Mouse (Mus musculus): ENCODE measurements at regions not wholly inside any gene's neighbourhood (a gene's known extent, or its start where the extent isn't known, plus 50 kb on each side); places are given as distances from the start of the nearest gene placed in this dataset.

DNA sequence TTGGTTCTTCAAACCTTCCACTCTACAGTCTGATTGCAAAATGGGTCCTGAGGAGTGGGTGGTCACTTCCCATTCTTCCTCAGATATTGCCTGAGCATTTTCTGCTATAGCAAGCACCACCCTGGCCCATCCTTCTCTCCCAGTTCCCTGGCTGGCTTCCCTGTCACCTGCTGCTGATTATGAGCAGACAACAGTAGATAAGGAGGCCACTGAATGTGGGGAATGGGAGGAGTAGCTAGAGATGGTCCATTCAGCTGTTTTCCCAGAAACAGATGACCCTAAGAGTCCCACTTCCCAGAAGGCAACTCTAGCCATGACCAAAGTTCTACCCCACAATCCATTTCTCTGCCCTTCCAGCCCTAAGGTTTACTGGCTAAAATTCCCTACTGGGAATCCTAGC, 139.6 kb upstream of the Tgfbr2 start:
- intact Hi-C loops (cut with DNase I), result no loop called here
- no peak for DNase-seq (ENCODE audit: extremely low spot score in 1 of 2, low spot score in 2 of 2)

DNA sequence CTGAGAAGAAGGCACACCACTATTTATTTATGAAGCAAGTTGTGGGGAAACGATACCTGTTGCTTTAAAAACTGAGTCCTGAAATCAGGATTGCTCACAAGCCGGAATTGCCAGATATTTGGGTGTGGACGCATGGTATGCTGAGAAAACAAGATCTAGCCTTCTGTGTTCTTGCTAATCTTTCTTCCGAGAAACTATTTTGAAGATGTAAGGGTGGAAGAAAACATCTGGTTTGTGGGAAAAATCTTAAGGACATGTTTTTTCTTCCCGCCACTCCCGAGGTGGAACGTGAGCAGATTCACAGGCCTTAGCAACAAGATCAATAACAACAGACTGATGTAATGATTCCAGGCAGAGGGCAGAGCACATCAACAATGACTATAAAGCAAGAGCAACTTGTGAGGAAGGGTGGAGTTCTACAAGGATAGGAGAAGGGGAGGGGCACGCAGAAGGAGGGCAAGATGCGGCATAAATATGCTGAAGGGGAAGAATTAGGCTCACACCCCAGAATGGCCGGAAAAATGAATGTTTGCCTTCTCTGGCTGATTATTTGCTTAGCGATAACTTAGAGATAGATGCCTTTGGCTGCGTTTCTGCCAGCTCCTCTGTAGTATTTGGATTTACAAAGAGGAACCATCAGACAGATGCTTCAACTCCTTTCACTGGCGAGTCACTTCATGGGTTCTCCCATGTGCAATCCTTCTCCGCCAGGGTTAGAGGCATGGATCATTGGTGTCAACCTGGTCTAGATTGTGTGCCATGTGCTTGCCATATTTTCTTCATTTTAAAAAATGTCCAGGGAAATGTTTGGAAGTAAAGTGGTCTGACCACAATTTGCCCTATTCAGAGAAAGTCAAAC, 139.0 kb upstream of the Tgfbr2 start:
- no peak for DNase-seq (ENCODE audit: extremely low spot score in 1 of 2, low spot score in 2 of 2)
- intact Hi-C loops (cut with DNase I), result no loop called here

DNA sequence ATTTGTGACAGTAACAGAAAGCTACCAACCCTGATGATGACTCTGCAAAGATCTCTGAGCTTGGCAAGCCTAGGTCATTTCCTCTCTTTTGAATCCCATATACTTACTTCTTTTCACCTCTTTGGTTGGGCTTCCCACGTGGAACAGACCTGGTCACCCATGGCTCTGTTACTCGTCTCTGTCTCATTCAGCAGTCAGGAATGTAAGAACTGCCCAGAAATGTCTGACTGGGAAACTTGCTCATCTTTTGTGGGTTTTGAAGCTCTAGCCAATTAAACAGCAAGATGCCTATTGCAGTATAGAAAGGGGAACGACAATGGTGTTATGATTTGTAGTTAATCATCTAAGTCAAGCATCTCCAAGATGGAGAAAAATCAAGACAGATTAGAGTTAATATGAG, 136.2 kb upstream of the Tgfbr2 start:
- intact Hi-C loops (cut with DNase I), result no loop called here

DNA sequence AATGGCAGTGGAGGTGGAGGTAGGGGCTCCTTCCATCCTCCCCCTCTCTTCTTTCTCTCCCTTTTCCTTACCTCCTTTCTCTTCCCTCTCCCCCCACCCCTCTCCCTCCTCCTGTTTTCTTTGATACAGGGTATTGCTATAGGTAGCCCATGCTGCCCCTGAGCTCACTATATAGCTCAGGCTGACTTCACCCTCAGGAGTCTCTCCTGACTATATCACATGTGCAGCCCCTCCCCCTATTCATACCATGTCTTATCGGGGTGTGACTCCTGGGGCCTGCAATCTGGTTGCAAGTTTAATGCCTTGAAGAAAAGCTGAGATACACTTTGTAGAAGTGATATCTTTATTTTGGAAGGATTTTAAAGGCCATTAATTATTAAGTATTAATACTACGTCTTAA, 126.4 kb upstream of the Tgfbr2 start:
- intact Hi-C loops (cut with DNase I), result no loop called here
- no peak for DNase-seq (ENCODE audit: extremely low spot score in 1 of 2, low spot score in 2 of 2)

More for the DNA sequence above, 136.2 kb upstream of the Tgfbr2 start:
- DNase-seq (ENCODE audit: extremely low spot score in 1 of 2, low spot score in 2 of 2), result no peak

DNA sequence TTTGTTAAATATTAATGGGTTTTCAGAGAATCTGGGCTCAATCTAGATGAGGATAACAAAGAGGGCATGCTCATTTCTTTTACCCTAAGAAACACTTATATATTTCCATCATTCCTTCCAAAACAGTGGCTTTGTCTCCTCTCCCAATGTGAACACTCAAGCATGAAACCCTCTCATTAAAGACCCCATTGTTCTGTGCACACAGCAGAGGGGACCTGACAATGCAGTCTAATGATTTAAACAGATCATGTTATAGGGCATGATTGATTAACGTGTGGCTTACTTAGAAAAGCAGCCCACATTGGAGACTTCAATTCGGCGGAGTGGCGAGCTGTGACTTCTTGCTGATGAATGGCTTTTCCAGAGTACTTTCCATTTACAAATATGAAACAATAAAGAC, 123.6 kb upstream of the Tgfbr2 start:
- intact Hi-C loops (cut with DNase I), result no loop called here
- no peak for DNase-seq (ENCODE audit: extremely low spot score in 1 of 2, low spot score in 2 of 2)

DNA sequence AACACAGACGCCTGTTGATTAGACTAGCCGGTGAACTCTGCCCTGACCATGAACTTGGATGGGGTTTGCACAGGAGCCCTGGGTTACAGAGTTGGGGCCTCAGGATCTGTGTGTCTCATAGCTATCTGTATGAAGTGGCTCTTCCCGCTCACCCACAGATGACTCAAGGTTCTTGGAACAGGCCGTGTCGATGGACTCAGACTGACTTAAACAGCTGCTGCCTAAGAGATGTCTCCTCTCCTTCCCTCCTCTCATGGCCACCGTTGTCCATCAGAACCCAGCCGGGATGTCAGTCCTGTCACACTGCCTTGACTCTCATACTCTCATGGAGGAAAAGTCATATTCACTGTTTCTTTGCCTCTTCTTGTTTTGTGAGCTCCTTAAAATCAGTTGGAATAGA, 121.2 kb upstream of the Tgfbr2 start:
- intact Hi-C loops (cut with DNase I), result no loop called here
- no peak for DNase-seq (ENCODE audit: extremely low spot score in 1 of 2, low spot score in 2 of 2)

DNA sequence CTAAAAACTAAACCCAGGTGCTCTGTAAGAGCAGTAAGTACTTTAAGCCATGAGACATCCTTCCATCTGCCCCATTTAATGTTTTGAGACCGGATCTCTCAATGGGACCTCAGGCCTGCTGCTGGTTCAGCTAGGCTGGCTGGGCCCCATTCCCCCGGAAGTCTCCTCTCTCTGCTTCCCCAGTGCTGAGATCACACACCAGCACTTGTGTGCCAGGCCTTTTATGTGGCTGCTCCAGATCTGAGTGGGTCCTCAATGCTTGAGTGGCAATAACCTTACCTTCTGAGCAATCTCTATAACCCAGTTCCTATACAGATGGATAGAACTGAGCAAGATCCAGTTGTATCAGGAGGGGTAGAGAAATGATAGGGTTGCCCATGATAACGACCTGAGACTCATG, 118.9 kb upstream of the Tgfbr2 start:
- intact Hi-C loops (cut with DNase I), result no loop called here

DNA sequence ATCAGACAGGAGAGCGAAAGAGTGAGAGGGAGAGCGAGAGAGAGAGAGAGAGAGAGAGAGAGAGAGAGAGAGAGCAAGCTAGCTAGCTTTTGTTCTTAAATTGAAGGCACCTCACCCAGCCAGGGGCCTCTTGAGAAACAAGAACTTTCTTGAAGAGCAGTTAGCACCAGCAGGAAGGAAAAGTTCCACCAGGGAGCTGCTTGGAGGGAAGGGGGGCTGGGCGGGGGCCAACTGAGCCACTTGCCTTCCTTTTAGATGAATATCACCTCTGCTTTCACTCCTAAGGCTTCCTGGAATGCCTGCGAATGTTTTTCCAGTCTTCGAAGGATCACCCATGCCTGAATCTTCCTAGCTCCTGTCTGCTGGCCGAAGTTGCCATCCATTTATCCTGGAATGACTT, 118.0 kb upstream of the Tgfbr2 start:
- intact Hi-C loops (cut with DNase I), result no loop called here
- DNase-seq (ENCODE audit: extremely low spot score in 1 of 2, low spot score in 2 of 2), result peak in 1 of 2 experiments; percentile 22

More for the DNA sequence above, 118.9 kb upstream of the Tgfbr2 start:
- no peak for DNase-seq (ENCODE audit: extremely low spot score in 1 of 2, low spot score in 2 of 2)

DNA sequence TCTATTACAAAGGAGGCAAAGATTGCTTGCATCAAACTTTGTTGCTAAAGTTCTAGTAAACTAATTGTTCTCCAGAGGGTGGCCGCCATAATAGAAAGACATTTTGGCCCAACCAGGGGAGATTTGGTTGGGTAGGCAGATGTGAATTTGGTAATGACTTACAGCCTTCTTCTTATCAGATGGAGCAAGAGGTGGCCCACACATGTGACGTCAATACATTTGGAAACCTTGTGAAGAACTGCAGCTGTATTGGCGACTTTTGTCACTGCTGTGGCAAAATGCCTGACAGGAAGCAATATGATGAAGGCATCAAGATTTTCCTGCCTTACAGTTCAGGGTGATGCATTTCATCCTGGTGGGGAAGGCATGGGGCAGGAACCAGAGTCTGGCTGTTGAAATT, 116.5 kb upstream of the Tgfbr2 start:
- intact Hi-C loops (cut with DNase I), result no loop called here
- DNase-seq (ENCODE audit: extremely low spot score in 1 of 2, low spot score in 2 of 2), result no peak

DNA sequence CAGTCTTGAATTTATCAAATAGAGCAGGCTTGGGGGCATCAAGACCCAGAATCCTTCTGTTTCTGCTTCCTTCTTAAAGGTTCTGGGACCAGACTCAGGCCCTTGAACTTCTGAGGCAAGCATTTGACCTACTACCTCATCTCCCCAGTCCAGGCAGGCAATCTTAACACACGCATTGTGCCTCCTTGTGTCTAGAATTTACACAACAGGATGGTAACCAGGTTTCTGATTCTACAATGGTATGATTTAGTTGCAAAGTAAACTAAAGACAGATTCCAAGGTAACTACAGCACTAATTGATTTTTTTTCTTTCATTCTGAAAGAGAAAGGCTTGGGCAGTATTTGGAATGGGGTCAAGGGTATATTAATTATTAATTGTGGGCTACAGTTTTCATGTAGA, 115.7 kb upstream of the Tgfbr2 start:
- intact Hi-C loops (cut with DNase I), result no loop called here
- no peak for DNase-seq (ENCODE audit: extremely low spot score in 1 of 2, low spot score in 2 of 2)

DNA sequence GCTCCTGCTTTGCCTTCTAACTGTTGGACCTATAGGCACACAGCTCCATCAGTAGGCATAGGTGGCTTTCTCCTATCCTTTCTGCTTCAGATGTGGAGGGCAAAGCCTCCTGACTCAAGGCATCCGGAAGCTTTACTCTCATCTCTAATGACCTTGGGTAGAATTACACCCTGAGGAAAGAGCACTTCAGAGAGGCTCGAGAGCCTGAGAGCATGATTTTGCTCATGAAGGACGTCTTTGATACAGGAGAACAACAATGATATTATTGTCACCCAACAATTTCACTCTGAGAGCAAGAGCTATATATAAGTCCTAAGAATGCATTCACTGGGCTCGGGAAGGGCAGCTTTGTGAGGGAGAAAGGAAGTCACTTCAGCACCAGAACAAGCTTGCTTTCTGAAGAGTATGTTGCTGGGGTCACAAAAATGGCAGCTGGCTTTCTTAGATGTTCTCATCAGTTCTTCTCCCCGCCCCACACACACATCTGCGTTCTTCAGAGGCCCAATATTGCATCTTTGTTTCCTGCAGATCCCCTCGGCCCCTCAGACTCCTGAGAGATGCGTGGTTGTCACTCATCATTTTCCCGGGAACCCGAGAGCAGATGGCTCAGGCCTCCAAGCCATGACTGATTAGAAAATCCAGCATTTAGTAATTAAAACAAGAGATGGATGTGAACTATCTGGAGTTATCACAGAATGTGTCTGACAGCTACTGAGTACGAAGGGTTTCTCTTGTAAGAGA, 110.7 kb upstream of the Tgfbr2 start:
- no peak for DNase-seq (ENCODE audit: extremely low spot score in 1 of 2, low spot score in 2 of 2)
- intact Hi-C loops (cut with DNase I), result no loop called here

DNA sequence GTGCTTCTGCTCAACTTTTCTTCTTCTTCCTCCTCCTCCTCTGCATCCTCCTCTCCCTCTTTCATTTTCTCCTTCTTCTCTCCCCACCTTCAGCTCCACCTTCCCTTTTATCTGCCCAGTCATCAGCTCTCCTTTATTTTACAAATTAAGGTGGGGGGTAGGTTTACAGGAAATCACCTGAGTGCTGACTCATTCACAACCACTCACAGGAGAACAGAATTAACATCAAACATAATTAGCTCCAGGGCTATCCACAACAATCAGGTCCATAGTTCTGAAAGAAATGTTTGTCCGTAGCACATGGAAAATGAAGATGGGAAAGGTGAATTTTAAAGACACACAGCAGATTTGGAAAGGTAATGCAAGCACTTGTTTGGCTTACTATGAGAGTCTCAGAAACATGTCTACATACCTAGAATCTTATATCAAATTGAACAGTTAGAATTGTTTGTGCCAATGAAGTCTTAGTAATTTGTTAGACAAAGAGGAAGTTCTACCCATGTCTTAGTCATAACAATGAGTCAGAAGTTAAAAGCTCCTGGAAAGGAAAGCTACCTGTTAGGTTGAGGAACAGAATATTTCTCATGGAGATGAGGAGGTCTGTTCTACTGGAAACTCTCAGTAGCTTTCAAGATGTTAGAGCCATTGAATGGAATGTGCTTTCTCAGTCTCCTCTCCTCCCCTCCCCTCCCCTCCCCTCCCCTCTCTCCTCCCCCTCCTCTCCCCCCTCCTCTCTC, 108.8 kb upstream of the Tgfbr2 start:
- intact Hi-C loops (cut with DNase I), result no loop called here
- no peak for DNase-seq (ENCODE audit: extremely low spot score in 1 of 2, low spot score in 2 of 2)

DNA sequence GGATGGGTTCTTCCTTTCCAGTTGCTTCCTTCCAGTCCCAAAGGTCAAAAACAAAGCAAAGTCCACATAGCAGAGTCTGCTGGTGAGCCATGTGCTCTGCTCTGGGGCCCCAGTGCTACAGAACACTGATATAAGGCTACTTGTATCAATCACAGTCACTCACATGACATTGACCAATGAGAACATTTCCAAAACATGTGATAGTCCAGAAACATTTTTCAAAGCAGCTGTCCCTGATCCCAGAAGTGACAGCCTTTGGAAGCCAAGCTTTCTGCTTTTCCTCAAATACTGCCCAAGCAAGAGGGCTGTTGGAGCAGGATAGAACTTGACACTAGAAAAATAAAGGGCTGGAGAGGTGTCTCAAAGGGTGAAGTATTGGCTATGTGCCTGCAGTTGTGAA, 106.5 kb upstream of the Tgfbr2 start:
- DNase-seq (ENCODE audit: extremely low spot score in 1 of 2, low spot score in 2 of 2), result no peak
- intact Hi-C loops (cut with DNase I), result no loop called here

DNA sequence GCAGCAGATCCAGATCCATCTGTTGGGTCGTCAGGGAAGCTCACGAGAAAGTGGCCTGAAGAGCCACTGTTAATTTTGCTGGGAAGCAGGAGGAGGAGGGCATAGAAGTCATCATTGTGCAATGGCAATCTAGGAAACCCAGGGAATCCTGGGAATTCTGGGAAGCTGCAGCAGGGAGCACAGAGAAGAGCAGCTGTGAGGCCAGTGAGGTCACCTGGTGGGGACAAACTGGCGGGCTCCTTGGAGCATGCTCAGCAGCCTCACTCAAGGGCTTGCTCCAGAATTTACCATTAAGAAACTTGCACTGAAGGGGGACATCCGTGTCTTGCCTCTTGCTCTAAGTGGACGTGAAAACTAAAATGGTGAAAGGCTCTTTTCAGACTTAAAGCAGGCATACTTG, 105.0 kb upstream of the Tgfbr2 start:
- no peak for DNase-seq (ENCODE audit: extremely low spot score in 1 of 2, low spot score in 2 of 2)
- intact Hi-C loops (cut with DNase I), result no loop called here

DNA sequence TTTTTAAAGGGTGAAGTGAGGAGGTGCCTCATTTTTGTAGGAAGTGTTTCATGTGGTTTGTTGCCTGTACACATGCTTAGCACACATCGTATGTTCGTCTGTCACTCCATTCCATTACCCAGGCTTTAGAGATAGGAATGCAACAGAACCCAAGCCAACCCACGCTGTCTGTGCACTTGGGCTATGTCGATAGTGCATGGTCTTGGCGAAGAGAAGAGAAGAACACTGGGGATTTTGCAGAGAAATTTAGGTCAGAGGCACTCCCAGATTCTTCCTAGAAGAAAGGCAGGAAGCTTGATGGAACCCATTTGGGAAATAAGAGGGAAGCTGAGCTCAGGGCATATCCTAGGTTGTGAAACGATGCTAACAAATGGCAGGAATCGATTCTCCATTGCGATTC, 103.7 kb upstream of the Tgfbr2 start:
- intact Hi-C loops (cut with DNase I), result no loop called here
- no peak for DNase-seq (ENCODE audit: extremely low spot score in 1 of 2, low spot score in 2 of 2)

DNA sequence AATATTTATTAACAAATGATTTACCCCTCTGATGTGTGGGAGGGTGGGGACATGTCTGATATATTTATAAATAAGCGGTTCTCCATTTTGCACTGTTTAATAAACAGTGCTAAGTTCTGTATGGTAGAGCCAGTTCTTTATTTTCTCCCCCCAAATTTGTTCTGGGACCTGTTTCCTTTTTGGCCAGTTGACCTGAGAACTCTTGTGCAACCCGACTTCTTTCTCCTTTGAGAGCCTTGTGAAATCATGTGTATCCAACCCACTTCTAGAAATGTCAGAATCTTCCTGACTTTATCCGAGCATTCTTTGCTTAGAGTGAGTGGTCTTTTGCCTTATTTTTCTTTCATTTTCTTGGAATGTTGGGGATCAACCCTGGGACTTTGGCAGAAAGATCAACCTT, 102.6 kb upstream of the Tgfbr2 start:
- intact Hi-C loops (cut with DNase I), result no loop called here
- DNase-seq (ENCODE audit: extremely low spot score in 1 of 2, low spot score in 2 of 2), result no peak

DNA sequence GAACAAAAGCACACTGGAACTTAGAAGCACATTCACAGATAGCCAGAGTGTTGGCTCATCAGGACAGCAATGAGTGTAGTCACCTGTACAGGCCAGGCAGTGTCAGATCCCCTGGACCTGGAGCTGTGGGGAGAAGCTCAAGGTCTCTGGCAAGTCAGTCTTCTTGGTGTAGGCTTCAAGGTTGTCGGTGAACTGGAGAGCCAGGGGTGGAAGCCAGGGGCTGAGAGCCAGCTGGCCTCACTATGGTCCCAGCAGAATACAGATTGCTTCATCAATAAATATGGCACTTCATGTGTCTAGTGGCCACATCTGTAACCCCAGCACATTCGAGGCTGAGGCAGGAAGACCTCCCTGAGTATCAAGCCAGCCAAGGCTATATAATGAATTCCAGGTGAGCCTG, 101.0 kb upstream of the Tgfbr2 start:
- intact Hi-C loops (cut with DNase I), result no loop called here
- no peak for DNase-seq (ENCODE audit: extremely low spot score in 1 of 2, low spot score in 2 of 2)

DNA sequence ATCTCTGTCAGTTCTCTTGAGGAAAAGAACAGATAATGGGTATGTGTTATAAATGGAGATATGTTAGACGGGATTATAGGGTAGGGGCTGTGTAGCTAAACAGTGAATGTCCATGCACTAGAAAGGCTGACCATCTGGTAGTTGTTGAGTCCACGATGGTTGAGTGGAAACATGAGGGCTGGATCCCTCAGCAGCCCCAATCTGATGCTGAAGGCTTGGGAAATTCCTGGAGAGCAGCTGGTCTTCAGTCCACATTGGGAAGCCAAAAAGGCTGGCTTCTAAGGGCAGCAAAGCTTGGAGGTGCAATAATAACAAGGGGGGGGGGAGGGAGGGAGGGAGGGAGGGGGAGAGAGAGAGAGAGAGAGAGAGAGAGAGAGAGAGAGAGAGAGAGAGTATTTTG, 97.3 kb upstream of the Tgfbr2 start:
- no peak for DNase-seq (ENCODE audit: extremely low spot score in 1 of 2, low spot score in 2 of 2)
- intact Hi-C loops (cut with DNase I), result no loop called here

DNA sequence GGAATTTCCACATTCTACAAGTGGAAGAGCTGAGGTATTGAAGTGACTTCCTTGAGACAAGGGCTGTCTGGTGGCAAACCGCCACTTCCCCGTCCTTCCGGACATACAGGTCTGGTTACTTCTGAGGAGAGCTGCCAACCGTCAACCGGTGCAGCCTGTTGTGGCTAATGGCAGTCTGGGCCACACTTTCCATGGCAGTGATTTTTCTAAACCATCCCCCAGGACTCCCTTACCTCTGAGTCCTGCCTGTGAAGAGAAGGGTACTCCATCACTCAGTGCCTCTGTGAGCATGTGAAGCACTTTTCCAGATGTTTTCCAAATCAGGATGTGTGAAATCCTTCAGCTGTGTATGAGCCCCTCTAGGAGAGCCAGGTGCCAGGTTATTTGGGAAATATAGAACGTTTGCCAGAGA, 95.3 kb upstream of the Tgfbr2 start:
- DNase-seq (ENCODE audit: extremely low spot score in 1 of 2, low spot score in 2 of 2), result no peak

DNA sequence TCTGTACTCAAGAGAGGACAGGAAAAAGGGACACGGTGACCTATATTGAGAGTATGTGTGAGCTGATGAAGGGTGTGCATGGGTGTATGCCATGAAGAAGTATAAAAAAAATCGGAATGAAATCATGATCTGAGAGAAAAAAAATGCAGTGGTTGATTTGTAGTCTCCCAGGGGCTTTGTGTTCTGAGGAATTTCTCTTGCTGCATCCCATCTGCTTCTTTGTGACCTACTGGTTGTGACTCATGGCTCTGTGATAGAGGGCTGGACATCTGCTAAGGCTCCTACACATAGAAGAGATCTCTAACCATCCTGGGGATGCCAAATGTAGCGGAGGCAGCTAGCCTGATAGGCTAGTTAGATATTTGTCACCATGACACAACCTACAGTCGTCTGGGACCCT, 92.3 kb upstream of the Tgfbr2 start:
- no peak for DNase-seq (ENCODE audit: extremely low spot score in 1 of 2, low spot score in 2 of 2)
- intact Hi-C loops (cut with DNase I), result no loop called here

More for the DNA sequence above, 95.3 kb upstream of the Tgfbr2 start:
- intact Hi-C loops (cut with DNase I), result no loop called here

All from left cerebral cortex, postnatal 10 days (tissue).